Mouse (Mus musculus) lung, embryonic 16.5 days (tissue): ENCODE data around the gene Slc44a5. TPM values are rescaled to one million over a fixed set of nuclear protein-coding genes. Genes with fewer than 3 reads are reported as not detected.
A peak's percentile ranks its signal among the peaks of the same experiment; 100 is the strongest.

ENCODE experiments used
- ATAC-seq: fragments of 200-750 bp; cut with Nextera tagmentation; 2 replicates; pipeline ENCODE4 v1.8.0; 2017; ENCODE audit warnings: low read depth, mild to moderate bottlenecking, moderate library complexity
- H3K27ac ChIP-seq: fragments of 300-500 bp; sonication (generic); 2 replicates; pipeline ENCODE4 v1.5.1; 2014; ENCODE audit warnings: mild to moderate bottlenecking, control low read depth, low read length
- H3K27me3 ChIP-seq: fragments of 300-500 bp; sonication (generic); 2 replicates; pipeline ENCODE4 v1.6.1; 2014; ENCODE audit warnings: low read depth, low read length, mixed read lengths; ENCODE audit not compliant: control insufficient read depth, insufficient read depth
- H3K36me3 ChIP-seq: fragments of 300-500 bp; sonication (generic); 2 replicates; pipeline ENCODE4 v1.6.1; 2014; ENCODE audit warnings: low read length; ENCODE audit not compliant: control insufficient read depth, insufficient read depth
- H3K4me1 ChIP-seq: fragments of 300-500 bp; sonication (generic); replicated peaks from 2 replicates; pipeline ENCODE4 v1.6.1; 2014; ENCODE audit warnings: low read length, mixed read lengths; ENCODE audit not compliant: control insufficient read depth, insufficient read depth
- H3K4me2 ChIP-seq: fragments of 300-500 bp; sonication (generic); 2 replicates; pipeline ENCODE4 v1.6.1; 2014; ENCODE audit warnings: low read depth, low read length, control low read depth
- H3K4me3 ChIP-seq: fragments of 300-500 bp; sonication (generic); 2 replicates; pipeline ENCODE4 v1.5.1; 2014; ENCODE audit warnings: mild to moderate bottlenecking, low read length, control low read depth
- H3K9ac ChIP-seq: fragments of 300-500 bp; sonication (generic); 2 replicates; pipeline ENCODE4 v1.6.1; 2014; ENCODE audit warnings: low read length, control low read depth
- H3K9me3 ChIP-seq: fragments of 300-500 bp; sonication (generic); 2 replicates; pipeline ENCODE4 v1.6.1; 2016; ENCODE audit warnings: low read length; ENCODE audit not compliant: control insufficient read depth
- WGBS: fragments of 180-500 bp; shearing (Covaris S2); extraction: QIAGEN DNeasy Blood & Tissue Kit; methylation state at CpG from one replicate; pipeline ENCODE4 v1.1.7; 2014; 5-methylcytosine and 5-hydroxymethylcytosine counted together
- polyA plus RNA-seq: library from polyadenylated mRNA; unstranded; fragments of >200 nt; fragmentation: Nextera tagmentation; extraction: Ambion mirVana; gene quantifications from 2 replicates; pipeline ENCODE4 v1.2.1, GENCODE M21; 2015

The Slc44a5 gene
- polyA plus RNA-seq, 1 experiment from 2014 or later: 0.39 TPM

DNA sequence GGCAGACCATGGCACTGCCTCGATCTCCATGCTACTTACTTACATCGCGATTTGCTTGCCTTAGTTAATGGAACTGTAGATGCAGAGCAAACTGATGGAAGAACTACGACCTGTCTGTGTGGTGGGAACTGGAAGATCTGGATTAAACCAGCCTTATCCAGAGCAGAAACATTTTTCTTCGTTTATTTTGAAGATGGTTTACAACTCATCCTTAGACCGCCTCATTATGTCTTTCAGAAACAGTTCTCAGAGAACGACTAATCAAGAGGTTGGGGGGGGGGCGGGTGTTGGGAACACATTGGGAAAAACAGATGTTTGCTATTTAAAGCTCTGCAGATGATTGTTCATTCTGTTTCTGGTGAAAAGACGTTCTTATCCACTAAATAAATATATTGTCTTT is 210.7 kb downstream of the Slc44a5 start:
- Histone ChIP-seq H3K9ac (no peak overlapping the region), H3K4me1 (no peaks in the 10 kb centered on the region), H3K27me3 (no peaks in the 10 kb centered on the region), H3K36me3 (no peaks in the 10 kb centered on the region), H3K27ac (no peak overlapping the region), H3K4me3 (no peak overlapping the region), H3K4me2 (no peak overlapping the region), H3K9me3 (no peaks in the 10 kb centered on the region)
- WGBS: 63% methylated on average over 9 of the region's 9 CpGs
- ATAC-seq: no peak

- no peak overlapping the region for H3K4me3 ChIP-seq
- no peak overlapping the region for H3K4me2 ChIP-seq
- ATAC-seq: no peak
- no peaks in the 10 kb centered on the region for H3K36me3 ChIP-seq
- no peak overlapping the region for H3K27ac ChIP-seq
- H3K9ac ChIP-seq: no peak overlapping the region
- 29% methylated on average over 9 of the region's 9 CpGs for WGBS
- H3K27me3 ChIP-seq: no peaks in the 10 kb centered on the region
- H3K4me1 ChIP-seq: 0 out of 2 replicates have a peak, but pooled peaks cover 10% of the 10 kb centered on the region
- no peaks in the 10 kb centered on the region for H3K9me3 ChIP-seq
Measured at GRCm38 (mm10) chr3:154188668-154189067, 215.4 kb downstream of the Slc44a5 start.

- H3K36me3 ChIP-seq: no peaks in the 10 kb centered on the region
- H3K4me3 ChIP-seq: no peak overlapping the region
- H3K4me2 ChIP-seq: no peak overlapping the region
- 10% methylated on average over 13 of the region's 14 CpGs for WGBS
- H3K9ac ChIP-seq: no peak overlapping the region
- H3K27me3 ChIP-seq: no peaks in the 10 kb centered on the region
- H3K27ac ChIP-seq: no peak overlapping the region
- no peaks in the 10 kb centered on the region for H3K9me3 ChIP-seq
- ATAC-seq: peak; percentile 27; the same call in 1 of the 2 replicates
- peaks cover 12% of the 10 kb centered on the region; the same call in 1 of the 2 replicates for H3K4me1 ChIP-seq
Measured at GRCm38 (mm10) chr3:154192328-154193030, 219.2 kb downstream of the Slc44a5 start.

GRCm38 (mm10) chr3:154193189-154193840 is 220.1 kb downstream of the Slc44a5 start:
- H3K4me2 ChIP-seq: no peak overlapping the region

DNA sequence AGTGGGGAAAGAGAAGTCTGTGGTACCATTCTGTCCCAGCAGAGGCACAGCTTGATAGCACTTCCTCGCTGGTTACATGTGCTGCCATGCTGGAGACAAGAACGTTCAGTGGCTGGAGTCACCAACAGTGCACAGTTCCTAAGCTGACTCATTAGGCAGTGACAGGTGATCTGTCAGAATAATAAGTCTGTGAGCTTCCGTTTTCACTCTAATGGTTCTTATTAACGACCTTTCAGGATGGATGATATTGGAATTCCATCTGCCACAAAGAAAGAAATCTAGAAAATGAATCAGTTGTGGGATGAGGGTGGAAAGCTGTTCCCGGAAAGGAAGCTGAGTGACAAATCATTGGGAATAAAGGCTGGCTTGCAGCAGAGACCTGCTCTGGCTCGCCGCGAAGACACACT is 227.2 kb downstream of the Slc44a5 start:
- no peaks in the 10 kb centered on the region for H3K4me1 ChIP-seq
- H3K27ac ChIP-seq: no peak overlapping the region
- no peak overlapping the region for H3K4me3 ChIP-seq
- no peaks in the 10 kb centered on the region for H3K27me3 ChIP-seq
- no peak overlapping the region for H3K4me2 ChIP-seq
- H3K9ac ChIP-seq: no peak overlapping the region
- 40% methylated on average over 8 of the region's 8 CpGs for WGBS
- ATAC-seq: no peak
- no peaks in the 10 kb centered on the region for H3K36me3 ChIP-seq
- no peaks in the 10 kb centered on the region for H3K9me3 ChIP-seq

More at GRCm38 (mm10) chr3:154193189-154193840, 220.1 kb downstream of the Slc44a5 start:
- Histone ChIP-seq H3K27me3 (no peaks in the 10 kb centered on the region), H3K9me3 (no peaks in the 10 kb centered on the region), H3K4me1 (peaks cover 12% of the 10 kb centered on the region; the same call in 1 of the 2 replicates), H3K9ac (no peak overlapping the region), H3K27ac (no peak overlapping the region), H3K4me3 (no peak overlapping the region), H3K36me3 (no peaks in the 10 kb centered on the region)
- no peak for ATAC-seq
- WGBS: 57% methylated on average over 10 of the region's 10 CpGs

GRCm38 (mm10) chr3:154201796-154202195 is 228.6 kb downstream of the Slc44a5 start:
- Histone ChIP-seq H3K4me3 (no peak overlapping the region), H3K9ac (no peak overlapping the region), H3K27ac (no peak overlapping the region), H3K9me3 (no peaks in the 10 kb centered on the region), H3K27me3 (no peaks in the 10 kb centered on the region), H3K36me3 (no peaks in the 10 kb centered on the region), H3K4me2 (no peak overlapping the region), H3K4me1 (no peaks in the 10 kb centered on the region)
- ATAC-seq: no peak
- 64% methylated on average over 12 of the region's 12 CpGs for WGBS

GRCm38 (mm10) chr3:154202383-154202782 is 229.1 kb downstream of the Slc44a5 start:
- Histone ChIP-seq H3K9me3 (no peaks in the 10 kb centered on the region), H3K4me2 (no peak overlapping the region), H3K4me3 (no peak overlapping the region), H3K9ac (no peak overlapping the region), H3K27ac (no peak overlapping the region), H3K36me3 (no peaks in the 10 kb centered on the region), H3K27me3 (no peaks in the 10 kb centered on the region), H3K4me1 (no peaks in the 10 kb centered on the region)
- 77% methylated on average over 13 of the region's 13 CpGs for WGBS
- ATAC-seq: no peak

DNA sequence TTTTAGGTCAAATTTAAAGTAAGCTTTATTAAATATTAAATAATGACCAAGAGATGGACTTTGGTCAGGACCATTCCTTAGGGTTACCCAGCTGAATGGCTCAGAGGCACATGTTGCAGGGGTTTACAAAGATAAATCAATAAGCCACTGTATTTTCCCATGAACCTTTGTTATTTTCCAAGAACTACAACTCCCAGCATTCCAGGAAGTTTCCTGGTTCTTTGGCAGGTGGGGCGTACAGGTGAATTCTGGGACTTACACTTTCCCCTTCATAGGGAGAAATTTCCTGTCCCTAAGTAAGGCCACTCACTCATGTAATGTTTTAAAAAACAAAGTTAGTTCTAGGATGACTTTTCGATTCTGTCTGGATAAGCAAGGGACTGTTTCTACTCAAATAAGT is 235.2 kb downstream of the Slc44a5 start:
- H3K4me2 ChIP-seq: no peak overlapping the region
- no peaks in the 10 kb centered on the region for H3K27me3 ChIP-seq
- H3K27ac ChIP-seq: no peak overlapping the region
- H3K4me3 ChIP-seq: no peak overlapping the region
- no peak overlapping the region for H3K9ac ChIP-seq
- no peaks in the 10 kb centered on the region for H3K9me3 ChIP-seq
- 89% methylated on average over 2 of the region's 2 CpGs for WGBS
- no peaks in the 10 kb centered on the region for H3K4me1 ChIP-seq
- no peak for ATAC-seq
- no peaks in the 10 kb centered on the region for H3K36me3 ChIP-seq

DNA sequence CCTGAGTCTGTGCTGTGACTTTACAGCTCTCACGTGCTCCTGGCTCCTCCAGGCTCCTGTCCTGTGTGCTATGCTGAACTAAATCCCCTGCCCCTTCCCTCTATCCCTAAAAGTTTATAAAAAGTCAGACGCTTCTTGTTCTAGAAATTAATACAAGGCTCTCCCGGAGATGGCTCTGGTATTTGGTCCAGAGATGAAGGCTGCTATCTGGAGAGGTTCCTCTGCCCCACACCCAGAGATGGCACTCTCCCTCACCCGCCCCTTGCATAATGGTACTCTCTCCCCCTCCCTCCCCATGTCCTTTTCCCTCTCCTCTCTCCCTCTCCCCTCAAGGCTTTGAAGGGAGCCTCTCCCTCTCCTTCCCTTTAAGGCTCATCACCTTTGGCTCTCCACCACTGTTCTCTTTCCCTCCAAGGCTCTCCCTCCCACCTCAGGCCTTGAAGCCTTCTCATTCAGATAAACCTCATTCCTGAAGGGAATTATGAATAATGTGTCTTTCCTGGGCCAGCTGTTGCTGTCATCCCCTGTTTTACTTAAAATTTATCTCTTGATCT is 236.0 kb downstream of the Slc44a5 start:
- Histone ChIP-seq H3K9ac (no peak overlapping the region), H3K27me3 (no peaks in the 10 kb centered on the region), H3K4me2 (no peak overlapping the region), H3K4me1 (no peaks in the 10 kb centered on the region), H3K36me3 (no peaks in the 10 kb centered on the region), H3K27ac (no peak overlapping the region), H3K9me3 (no peaks in the 10 kb centered on the region), H3K4me3 (no peak overlapping the region)
- WGBS: 28% methylated on average over 4 of the region's 4 CpGs
- no peak for ATAC-seq
